Mouse (Mus musculus) small intestine, adult 2 months (tissue): ENCODE results near the gene BC004004.

Experiments used
- CTCF ChIP-seq: fragments of 200-500 bp; IDR thresholded peaks from 2 replicates; pipeline ENCODE4 v1.5.1; 2012; ENCODE audit warnings: low read depth, mild to moderate bottlenecking, control low read depth, inconsistent platforms, low read length, moderate library complexity, mixed read lengths; ENCODE audit not compliant: insufficient replicate concordance, insufficient read length; ENCODE audit errors: extremely low read depth
- POLR2A ChIP-seq: fragments of 200-500 bp; IDR thresholded peaks from 2 replicates; pipeline ENCODE4 v1.6.1; 2012; ENCODE audit warnings: low read depth, mild to moderate bottlenecking, control low read depth, inconsistent platforms, low read length, moderate library complexity

DNA sequence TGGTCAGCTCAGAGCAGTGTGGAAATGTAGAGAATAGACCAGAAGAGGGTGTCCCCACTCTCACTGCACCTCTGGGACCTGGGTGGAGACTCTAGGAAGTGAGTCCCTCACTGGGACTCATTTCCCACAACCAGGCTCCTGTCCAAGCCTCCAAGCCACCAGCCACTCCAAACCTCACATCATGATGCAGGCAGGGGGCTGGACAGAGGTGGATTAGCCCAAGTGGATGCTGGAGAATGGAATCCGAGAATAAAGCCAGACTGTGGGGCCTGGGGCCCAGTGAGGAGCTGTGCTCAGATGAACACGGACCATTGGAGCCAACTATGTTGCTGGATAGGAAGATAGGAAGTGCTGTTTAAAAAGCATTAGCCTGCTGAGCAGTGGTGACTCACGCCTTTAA lies 48.3 kb downstream of the BC004004 start:
- TF ChIP-seq POLR2A (no peak), CTCF (no peak)
